Mouse (Mus musculus) cerebellum, adult (tissue): ENCODE results near the gene Tas2r116.

Source experiments
- ATAC-seq: cut with Nextera tagmentation; 2 replicates; pipeline ENCODE4 v1.9.2; 2017; ENCODE audit warnings: mild to moderate bottlenecking, moderate library complexity, mixed read lengths; ENCODE audit not compliant: insufficient number of reproducible peaks, low FRiP score, low TSS enrichment

Tas2r116 gene

DNA sequence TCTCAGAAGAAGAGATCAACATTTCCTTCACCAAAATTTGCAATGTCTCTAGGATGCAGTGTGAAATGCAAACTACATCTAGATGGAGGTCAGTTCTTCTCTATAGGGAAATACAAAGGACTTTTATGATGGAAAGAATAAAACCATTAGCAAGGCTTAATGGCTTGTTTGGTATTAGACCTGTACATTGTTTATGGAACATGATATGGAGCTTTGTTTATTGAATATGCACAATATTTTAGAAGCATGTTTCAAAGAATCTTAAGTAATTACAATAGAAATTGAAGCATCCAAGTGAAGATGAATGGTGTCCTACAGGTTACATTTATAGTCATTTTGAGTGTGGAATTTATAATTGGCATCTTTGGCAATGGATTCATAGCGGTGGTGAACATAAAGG is at the start of gene Tas2r116:
Tas2r116 (plus strand) TSS at position 301 of the 400 bp plus-strand sequence.
- no peak for ATAC-seq

DNA sequence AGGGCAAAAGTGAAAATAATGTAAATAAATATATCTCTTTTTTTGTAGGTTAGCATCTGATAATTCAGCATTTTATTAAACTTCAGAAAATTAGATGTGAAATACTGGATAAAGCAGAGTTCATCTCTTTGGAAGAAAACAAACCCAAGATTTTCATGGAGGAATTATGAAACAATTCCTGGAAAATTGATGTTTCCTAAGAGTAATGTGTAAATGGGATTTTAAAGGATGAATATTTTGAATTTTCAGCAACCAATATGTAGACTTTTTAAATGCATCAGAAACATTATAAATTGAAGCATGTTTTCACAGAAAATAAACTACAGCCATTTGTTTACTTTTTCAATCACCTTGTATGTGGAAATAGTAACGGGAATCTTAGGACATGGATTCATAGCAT is 8.4 kb upstream of the Tas2r116 start, which contains the start of gene Tas2r123:
Tas2r123 (plus strand) TSS at position 301 of the 400 bp plus-strand sequence.
- no peak for ATAC-seq

DNA sequence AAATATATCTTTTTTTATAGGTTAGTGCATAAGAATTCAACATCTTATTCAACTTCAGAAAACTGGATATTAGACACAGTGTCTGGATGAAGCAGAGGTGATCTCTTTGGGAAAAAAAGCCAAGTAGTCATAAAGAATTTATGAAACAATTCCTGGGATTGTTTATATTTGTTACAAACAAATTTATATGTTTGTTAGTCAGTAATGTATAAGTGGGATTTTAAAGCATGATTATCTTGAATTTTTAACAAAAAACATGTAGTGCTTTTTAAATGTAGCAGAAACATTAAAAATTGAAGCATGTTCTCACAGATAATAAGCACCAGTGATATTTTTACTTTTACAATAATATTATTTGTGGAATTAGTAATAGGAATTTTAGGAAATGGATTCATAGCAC is 12.5 kb downstream of the Tas2r116 start, which contains the start of gene Tas2r110:
Tas2r110 (plus strand) TSS at position 301 of the 400 bp plus-strand sequence.
- ATAC-seq: no peak

DNA sequence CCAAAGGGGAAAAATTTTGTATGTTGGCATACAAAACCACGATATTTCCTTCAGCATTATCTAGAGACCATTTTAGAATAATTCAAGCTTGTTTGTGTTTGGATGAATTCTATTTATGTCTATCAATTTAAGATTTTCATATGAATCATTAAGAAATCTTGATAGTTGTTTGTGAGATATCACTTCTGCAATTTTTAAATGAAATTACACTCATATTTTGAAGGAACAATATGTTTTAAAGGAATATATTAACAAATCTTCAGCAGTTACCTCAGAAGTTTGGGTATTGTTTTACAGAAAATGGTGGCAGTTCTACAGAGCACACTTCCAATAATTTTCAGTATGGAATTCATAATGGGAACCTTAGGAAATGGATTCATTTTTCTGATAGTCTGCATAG is 37.5 kb downstream of the Tas2r116 start, which contains the start of gene Tas2r113:
Tas2r113 (plus strand) TSS at position 301 of the 400 bp plus-strand sequence.
- ATAC-seq: no peak
